Mouse (Mus musculus) liver, embryonic 15.5 days (tissue): ENCODE data around the gene Agap1. TPM values are rescaled to one million over a fixed set of nuclear protein-coding genes. Genes with fewer than 3 reads are reported as not detected.

Source experiments
- ATAC-seq: fragments of 200-750 bp; cut with Nextera tagmentation; 2 replicates; pipeline ENCODE4 v1.8.0; 2017; ENCODE audit warnings: moderate number of reproducible peaks, mild to moderate bottlenecking, moderate library complexity; ENCODE audit not compliant: insufficient read depth
- H3K27ac ChIP-seq: fragments of 300-500 bp; sonication (generic); replicated peaks from 2 replicates; pipeline ENCODE4 v1.5.1; 2015; ENCODE audit warnings: mild to moderate bottlenecking, inconsistent platforms
- H3K27me3 ChIP-seq: fragments of 300-500 bp; sonication (generic); 2 replicates; pipeline ENCODE4 v1.6.1; 2015; ENCODE audit warnings: mild to moderate bottlenecking, inconsistent platforms
- H3K36me3 ChIP-seq: fragments of 300-500 bp; sonication (generic); replicated peaks from 2 replicates; pipeline ENCODE4 v1.6.1; 2015; ENCODE audit warnings: moderate library complexity, mild to moderate bottlenecking, inconsistent platforms
- H3K4me1 ChIP-seq: fragments of 300-500 bp; sonication (generic); replicated peaks from 2 replicates; pipeline ENCODE4 v1.6.1; 2015; ENCODE audit warnings: inconsistent platforms
- H3K4me2 ChIP-seq: fragments of 300-500 bp; sonication (generic); 2 replicates; pipeline ENCODE4 v1.6.1; 2015; ENCODE audit warnings: moderate library complexity, mild to moderate bottlenecking, inconsistent platforms
- H3K4me3 ChIP-seq: fragments of 300-500 bp; sonication (generic); replicated peaks from 2 replicates; pipeline ENCODE4 v1.5.1; 2015; ENCODE audit warnings: mild to moderate bottlenecking, inconsistent platforms
- H3K9ac ChIP-seq: fragments of 300-500 bp; sonication (generic); 2 replicates; pipeline ENCODE4 v1.6.1; 2015; ENCODE audit warnings: moderate library complexity, mild to moderate bottlenecking, inconsistent platforms
- H3K9me3 ChIP-seq: fragments of 300-500 bp; sonication (generic); replicated peaks from 2 replicates; pipeline ENCODE4 v1.6.1; 2016; ENCODE audit warnings: inconsistent platforms
- WGBS: fragments of 180-500 bp; shearing (Covaris S2); methylation state at CpG from one replicate; pipeline ENCODE4 v1.1.7; 2015; ENCODE audit warnings: mixed read lengths; ENCODE audit not compliant: insufficient replicate concordance; 5-methylcytosine and 5-hydroxymethylcytosine counted together
- polyA plus RNA-seq: library from polyadenylated mRNA; unstranded; fragments of >200 nt; fragmentation: Nextera tagmentation; extraction: Ambion mirVana; gene quantifications from 2 replicates; pipeline ENCODE4 v1.2.1, GENCODE M21; 2015

Gene Agap1
- polyA plus RNA-seq, 1 experiment from 2014 or later, result 1.3 TPM

GRCm38 (mm10) chr1:89859182-89859581, 404.6 kb downstream of the Agap1 start:
- Histone ChIP-seq H3K4me2 (no peak overlapping the region), H3K4me1 (no peaks in the 10 kb centered on the region), H3K27me3 (no peaks in the 10 kb centered on the region), H3K4me3 (no peak overlapping the region), H3K36me3 (no peaks in the 10 kb centered on the region), H3K9me3 (no peaks in the 10 kb centered on the region), H3K27ac (no peak overlapping the region), H3K9ac (no peak overlapping the region)
- WGBS, result 15% methylated on average over 3 of the region's 3 CpGs
- no peak for ATAC-seq

GRCm38 (mm10) chr1:89860017-89860730, 405.6 kb downstream of the Agap1 start:
- no peak overlapping the region for H3K4me3 ChIP-seq
- H3K27ac ChIP-seq, result no peak overlapping the region
- 58% methylated on average over 2 of the region's 2 CpGs for WGBS

GRCm38 (mm10) chr1:89865787-89866186, 411.2 kb downstream of the Agap1 start:
- Histone ChIP-seq H3K36me3 (no peaks in the 10 kb centered on the region), H3K27me3 (no peaks in the 10 kb centered on the region), H3K27ac (no peak overlapping the region), H3K4me3 (no peak overlapping the region), H3K9ac (no peak overlapping the region), H3K4me2 (no peak overlapping the region), H3K4me1 (no peaks in the 10 kb centered on the region), H3K9me3 (no peaks in the 10 kb centered on the region)
- 58% methylated on average over 6 of the region's 6 CpGs for WGBS
- ATAC-seq, result no peak

More at GRCm38 (mm10) chr1:89860017-89860730, 405.6 kb downstream of the Agap1 start:
- Histone ChIP-seq H3K9ac (no peak overlapping the region), H3K27me3 (no peaks in the 10 kb centered on the region), H3K4me2 (no peak overlapping the region), H3K9me3 (no peaks in the 10 kb centered on the region), H3K36me3 (no peaks in the 10 kb centered on the region), H3K4me1 (no peaks in the 10 kb centered on the region)
- ATAC-seq, result no peak

GRCm38 (mm10) chr1:89867847-89868246, 413.2 kb downstream of the Agap1 start:
- ATAC-seq, result no peak
- Histone ChIP-seq H3K4me3 (no peak overlapping the region), H3K4me1 (no peaks in the 10 kb centered on the region), H3K36me3 (no peaks in the 10 kb centered on the region), H3K9ac (no peak overlapping the region), H3K9me3 (no peaks in the 10 kb centered on the region), H3K27ac (no peak overlapping the region), H3K4me2 (no peak overlapping the region), H3K27me3 (no peaks in the 10 kb centered on the region)
- WGBS, result 59% methylated on average over 4 of the region's 4 CpGs

GRCm38 (mm10) chr1:89870134-89870905, 415.7 kb downstream of the Agap1 start:
- ATAC-seq, result no peak
- Histone ChIP-seq H3K4me2 (no peak overlapping the region), H3K27me3 (no peaks in the 10 kb centered on the region), H3K4me1 (no peaks in the 10 kb centered on the region), H3K36me3 (no peaks in the 10 kb centered on the region), H3K27ac (no peak overlapping the region), H3K4me3 (no peak overlapping the region), H3K9ac (no peak overlapping the region), H3K9me3 (no peaks in the 10 kb centered on the region)
- WGBS, result 61% methylated on average over 12 of the region's 12 CpGs

GRCm38 (mm10) chr1:89870906-89871211, 416.3 kb downstream of the Agap1 start:
- no peak overlapping the region for H3K9ac ChIP-seq
- H3K36me3 ChIP-seq, result no peaks in the 10 kb centered on the region
- no peaks in the 10 kb centered on the region for H3K9me3 ChIP-seq
- 54% methylated on average over 6 of the region's 6 CpGs for whole genome bisulfite sequencing
- no peak for ATAC-seq
- H3K27me3 ChIP-seq, result no peaks in the 10 kb centered on the region
- H3K27ac ChIP-seq, result no peak overlapping the region
- no peak overlapping the region for H3K4me3 ChIP-seq
- no peak overlapping the region for H3K4me2 ChIP-seq
- no peaks in the 10 kb centered on the region for H3K4me1 ChIP-seq

- Histone ChIP-seq H3K9me3 (no peaks in the 10 kb centered on the region), H3K4me2 (no peak overlapping the region), H3K36me3 (no peaks in the 10 kb centered on the region), H3K4me3 (no peak overlapping the region), H3K27ac (no peak overlapping the region), H3K9ac (no peak overlapping the region), H3K27me3 (no peaks in the 10 kb centered on the region), H3K4me1 (no peaks in the 10 kb centered on the region)
- ATAC-seq, result no peak
- WGBS, result 20% methylated on average over 5 of the region's 5 CpGs
Measured at GRCm38 (mm10) chr1:89876346-89877072, 421.9 kb downstream of the Agap1 start.

GRCm38 (mm10) chr1:89878496-89878895, 423.9 kb downstream of the Agap1 start:
- Histone ChIP-seq H3K27me3 (no peaks in the 10 kb centered on the region), H3K36me3 (no peaks in the 10 kb centered on the region), H3K4me1 (no peaks in the 10 kb centered on the region), H3K4me3 (no peak overlapping the region), H3K9me3 (no peaks in the 10 kb centered on the region), H3K4me2 (no peak overlapping the region), H3K9ac (no peak overlapping the region), H3K27ac (no peak overlapping the region)
- ATAC-seq, result no peak
- 67% methylated on average over 11 of the region's 11 CpGs for WGBS

GRCm38 (mm10) chr1:89880193-89880592, 425.6 kb downstream of the Agap1 start:
- Histone ChIP-seq H3K27ac (no peak overlapping the region), H3K9ac (no peak overlapping the region), H3K4me3 (no peak overlapping the region), H3K9me3 (no peaks in the 10 kb centered on the region), H3K4me2 (no peak overlapping the region), H3K4me1 (no peaks in the 10 kb centered on the region), H3K36me3 (no peaks in the 10 kb centered on the region), H3K27me3 (no peaks in the 10 kb centered on the region)
- ATAC-seq, result no peak
- WGBS, result 46% methylated on average over 8 of the region's 8 CpGs

GRCm38 (mm10) chr1:89880834-89881233, 426.2 kb downstream of the Agap1 start:
- Histone ChIP-seq H3K4me3 (no peak overlapping the region), H3K9ac (no peak overlapping the region), H3K4me2 (no peak overlapping the region), H3K36me3 (no peaks in the 10 kb centered on the region), H3K9me3 (no peaks in the 10 kb centered on the region), H3K27me3 (no peaks in the 10 kb centered on the region), H3K4me1 (no peaks in the 10 kb centered on the region), H3K27ac (no peak overlapping the region)
- 72% methylated on average over 10 of the region's 10 CpGs for WGBS
- no peak for ATAC-seq

- H3K36me3 ChIP-seq, result no peaks in the 10 kb centered on the region
- H3K27ac ChIP-seq, result no peak overlapping the region
- H3K27me3 ChIP-seq, result no peaks in the 10 kb centered on the region
- no peaks in the 10 kb centered on the region for H3K4me1 ChIP-seq
- WGBS, result 69% methylated on average over 8 of the region's 8 CpGs
- ATAC-seq, result no peak
- H3K9ac ChIP-seq, result no peak overlapping the region
- no peak overlapping the region for H3K4me2 ChIP-seq
- H3K9me3 ChIP-seq, result no peaks in the 10 kb centered on the region
- H3K4me3 ChIP-seq, result no peak overlapping the region
Measured at GRCm38 (mm10) chr1:89884335-89884734, 429.7 kb downstream of the Agap1 start.
